Comparison of ENCODE assay signal across 12 mouse cellular contexts in the genomic region with DNA sequence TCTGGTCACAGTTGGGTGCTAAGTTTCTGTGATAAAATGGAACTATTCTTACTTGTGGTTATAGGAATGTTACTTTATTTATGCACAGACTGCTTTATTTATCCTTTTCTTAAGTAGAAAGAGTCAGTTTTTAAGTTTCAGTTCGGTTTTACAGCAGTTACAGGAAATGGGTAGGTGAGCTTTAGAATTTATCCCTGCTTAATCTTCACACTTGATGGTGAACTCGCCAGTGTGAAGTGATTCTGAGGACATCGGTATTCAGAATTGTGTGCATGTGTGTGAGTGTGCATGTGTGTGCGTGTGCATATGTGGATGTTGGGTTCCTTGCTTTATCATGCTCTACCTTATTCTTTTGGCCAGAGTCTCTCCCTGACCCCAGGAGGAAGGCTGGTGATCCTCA.
"Had no signal": no experiment of that assay in that cellular context is flagged by ENCODE, and none has a peak within 500 bp of the region (broad histone marks: within the 10 kb centered on the region; RNA-seq: fewer than 3 reads in every experiment).

No protein-coding gene starts in this region.

- DNase-seq: liver, embryonic 13.5 days; liver, postnatal 0 days; lung, embryonic 14.5 days; lung, postnatal 10 days; lung, postnatal 4 days; midbrain, embryonic 14.5 days; right cerebral cortex, postnatal 25 days; right cerebral cortex, postnatal 4 days; thymus, adult 18-20 months; thymus, postnatal 25 days; thymus, postnatal 4 days had no signal

- ATAC-seq: liver, postnatal 0 days; midbrain, embryonic 16.5 days had no signal
